Mouse (Mus musculus): ENCODE measurements around the gene Crim1. TPM values are rescaled to one million over a fixed set of nuclear protein-coding genes. Genes with fewer than 3 reads are reported as not detected.
A peak's percentile ranks its signal among the peaks of the same experiment; 100 is the strongest.

Crim1 gene
- polyA plus RNA-seq, 1 experiment from 2014 or later = 7.3 TPM

GRCm38 (mm10) chr17:78417381-78418281 lies 217.6 kb downstream of the Crim1 start, which contains the start of gene Fez2:
Gene Fez2 (minus strand): TSS chr17:78418152.
- peak; percentile 93 for ATAC-seq (replicated peaks)
- Histone ChIP-seq H3K36me3 (no peaks in the 10 kb centered on the region), H3K4me3 (peak within 1 kb of the TSS; percentile 87), H3K9ac (replicated peaks) (peak within 1 kb of the TSS; percentile 76), H3K4me1 (0 out of 2 replicates have a peak, but pooled peaks cover 11% of the 10 kb centered on the region), H3K4me2 (replicated peaks) (peak within 1 kb of the TSS; percentile 56), H3K27ac (replicated peaks) (peak within 1 kb of the TSS; percentile 82), H3K27me3 (no peaks in the 10 kb centered on the region), H3K9me3 (no peaks in the 10 kb centered on the region)
- WGBS = under 1% methylated on average over 48 of the region's 67 CpGs

GRCm38 (mm10) chr17:78419216-78419615 lies 219.2 kb downstream of the Crim1 start:
- no peak overlapping the region for H3K9ac ChIP-seq (replicated peaks)
- ATAC-seq (replicated peaks) = no peak
- H3K27me3 ChIP-seq = no peaks in the 10 kb centered on the region
- H3K4me3 ChIP-seq = no peak overlapping the region
- no peak overlapping the region for H3K27ac ChIP-seq (replicated peaks)
- no peak overlapping the region for H3K4me2 ChIP-seq (replicated peaks)
- no peaks in the 10 kb centered on the region for H3K36me3 ChIP-seq
- WGBS = 80% methylated on average over 4 of the region's 4 CpGs
- 0 out of 2 replicates have a peak, but pooled peaks cover 11% of the 10 kb centered on the region for H3K4me1 ChIP-seq
- H3K9me3 ChIP-seq = no peaks in the 10 kb centered on the region

- Histone ChIP-seq H3K27me3 (no peaks in the 10 kb centered on the region), H3K36me3 (no peaks in the 10 kb centered on the region), H3K4me3 (no peak overlapping the region), H3K27ac (replicated peaks) (no peak overlapping the region), H3K4me2 (replicated peaks) (no peak overlapping the region), H3K9ac (replicated peaks) (no peak overlapping the region), H3K4me1 (no peaks in the 10 kb centered on the region), H3K9me3 (no peaks in the 10 kb centered on the region)
- no peak for ATAC-seq (replicated peaks)
- WGBS = 74% methylated on average over 8 of the region's 8 CpGs
These were observed 225.0 kb downstream of the Crim1 start for GRCm38 (mm10) chr17:78425026-78425425.

Small RNA genes within 50 kb of the gene (microRNA-seq; reads per million reads assigned to microRNA genes)
- not detected for gene Gm25069

Other genes starting within 250 kb of the Crim1 start
- 37.3 and 40.4 TPM in 2 replicates for gene Fez2, start 217.9 kb downstream of the Crim1 start, polyA plus RNA-seq (2015; fragmentation: Nextera tagmentation; extraction: Ambion mirVana)